Mouse (Mus musculus) megakaryocyte, adult 5-6 weeks (primary cell): Measurements from ENCODE around the gene Klhdc3. TPM values are rescaled to one million over a fixed set of nuclear protein-coding genes. Genes with fewer than 3 reads are reported as not detected.

Experiments
- ATAC-seq: 2 replicates; pipeline ENCODE4 v1.8.0; 2016; ENCODE audit warnings: mild to moderate bottlenecking, inconsistent platforms; ENCODE audit not compliant: poor library complexity, severe bottlenecking
- total RNA-seq, 2 experiments: library from RNA; stranded (forward) in 1 of 2; stranded (reverse) in 1 of 2; fragments of 153-499, 151-499 nt in 1 of 2; fragments of 221-1000, 200-1000 nt in 1 of 2; gene quantifications; 2 replicates each; pipeline versions ENCODE4 v1.2.3 to v1.2.4; 2015 to 2017

Gene Klhdc3
- total RNA-seq, 2 experiments from 2014 or later, result 14.7 to 32.0 TPM

DNA sequence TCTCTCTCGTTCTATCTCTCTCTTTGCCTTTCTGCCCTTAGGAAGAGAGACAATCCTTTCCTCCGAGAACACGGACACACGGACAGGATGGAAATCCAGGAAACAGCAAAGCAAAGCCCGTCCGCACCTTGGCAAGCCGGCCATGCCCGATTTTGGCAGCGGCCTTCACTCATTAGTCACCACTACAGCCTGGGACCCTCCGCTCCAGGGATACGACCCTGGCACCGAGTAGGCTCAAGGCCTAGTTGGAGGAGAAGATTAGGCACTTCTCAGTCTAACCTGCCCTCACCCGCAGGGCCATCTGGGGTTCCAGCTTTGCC lies 52.3 kb downstream of the Klhdc3 start:
- no peak for ATAC-seq

DNA sequence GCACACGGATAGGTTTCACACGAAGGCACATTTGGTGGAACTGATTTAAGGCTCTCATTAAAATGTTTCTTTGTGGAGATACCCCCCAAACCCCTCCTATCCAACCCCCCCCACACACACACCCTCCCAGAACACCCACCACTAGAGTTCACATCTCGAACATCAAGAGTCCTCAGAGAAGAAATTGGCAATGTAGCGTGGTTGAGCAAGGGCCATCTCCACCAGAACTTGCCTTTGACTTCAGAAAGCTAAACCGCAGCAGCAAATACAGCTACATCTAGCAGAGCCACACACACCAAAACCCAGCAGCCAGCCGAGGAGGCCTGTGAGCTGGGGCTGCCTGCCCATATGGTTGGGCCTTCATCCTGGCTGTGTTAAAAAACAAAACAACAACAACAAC lies 53.3 kb downstream of the Klhdc3 start:
- ATAC-seq, result no peak

DNA sequence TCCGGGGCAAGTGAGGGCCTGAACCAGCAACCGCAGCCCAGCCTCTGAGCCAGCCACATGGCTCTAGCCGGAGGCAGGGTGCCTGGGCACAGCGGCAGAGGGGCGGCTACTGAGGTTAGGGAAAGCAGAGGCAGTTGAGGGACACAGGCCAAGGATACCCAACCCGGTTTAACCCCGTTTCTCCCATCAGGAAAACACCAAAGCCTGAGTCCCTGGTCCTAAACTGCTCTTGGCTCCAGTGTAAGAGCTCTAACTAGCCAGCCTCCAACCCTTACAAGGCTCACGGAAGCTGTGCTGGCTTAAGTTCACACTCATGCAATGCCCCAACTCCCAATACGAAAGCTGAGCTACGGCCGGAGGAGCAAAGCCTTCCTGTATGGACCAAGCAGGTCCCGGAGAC lies 56.1 kb downstream of the Klhdc3 start:
- no peak for ATAC-seq

Other genes with a start within 250 kb of the Klhdc3 start
- not detected in 2 replicates for gene Slc22a7, start 242.5 kb downstream of the Klhdc3 start, total RNA-seq (2015)
- not detected in 2 replicates for gene Slc22a7, start 242.5 kb downstream of the Klhdc3 start, total RNA-seq (2017)
- gene Ttbk1, start 193.2 kb downstream of the Klhdc3 start, total RNA-seq (2015), result not detected in 2 replicates
- gene Ttbk1, start 193.2 kb downstream of the Klhdc3 start, total RNA-seq (2017), result 0.04 TPM in 1 of 2 replicates, not detected in the other
- 10.1 and 10.4 TPM in 2 replicates for gene Dnph1, start 184.2 kb downstream of the Klhdc3 start, total RNA-seq (2015)
- 4.3 and 5.9 TPM in 2 replicates for gene Dnph1, start 184.2 kb downstream of the Klhdc3 start, total RNA-seq (2017)
- gene Cul9, start 134.5 kb downstream of the Klhdc3 start, total RNA-seq (2015), result 2.7 and 4.3 TPM in 2 replicates
- gene Cul9, start 134.5 kb downstream of the Klhdc3 start, total RNA-seq (2017), result 1.7 and 4.4 TPM in 2 replicates
- gene Srf, start 124.7 kb downstream of the Klhdc3 start, total RNA-seq (2015), result 28.5 and 34.0 TPM in 2 replicates
- 23.7 and 36.3 TPM in 2 replicates for gene Srf, start 124.7 kb downstream of the Klhdc3 start, total RNA-seq (2017)
- gene Ptk7, start 51.4 kb downstream of the Klhdc3 start, total RNA-seq (2015), result not detected in 2 replicates
- gene Ptk7, start 51.4 kb downstream of the Klhdc3 start, total RNA-seq (2017), result 0.07 and 0.16 TPM in 2 replicates
- gene Klc4, start 34.9 kb downstream of the Klhdc3 start, total RNA-seq (2015), result 3.5 and 4.9 TPM in 2 replicates
- gene Klc4, start 34.9 kb downstream of the Klhdc3 start, total RNA-seq (2017), result 13.1 and 15.0 TPM in 2 replicates
- 46.2 and 67.5 TPM in 2 replicates for gene Mrpl2, start 34.7 kb downstream of the Klhdc3 start, total RNA-seq (2015)
- 42.7 and 53.9 TPM in 2 replicates for gene Mrpl2, start 34.7 kb downstream of the Klhdc3 start, total RNA-seq (2017)
- gene Cul7, start 30.6 kb downstream of the Klhdc3 start, total RNA-seq (2015), result 1.7 and 1.9 TPM in 2 replicates
- 1.9 and 2.4 TPM in 2 replicates for gene Cul7, start 30.6 kb downstream of the Klhdc3 start, total RNA-seq (2017)
- gene Rrp36, start 6.6 kb downstream of the Klhdc3 start, total RNA-seq (2015), result 9.6 and 10.6 TPM in 2 replicates
- gene Rrp36, start 6.6 kb downstream of the Klhdc3 start, total RNA-seq (2017), result 62.2 and 75.0 TPM in 2 replicates
- gene Mea1, start 2.1 kb downstream of the Klhdc3 start, total RNA-seq (2015), result 43.5 and 57.6 TPM in 2 replicates
- gene Mea1, start 2.1 kb downstream of the Klhdc3 start, total RNA-seq (2017), result 68.3 and 81.4 TPM in 2 replicates
- gene Ppp2r5d, start 24.2 kb upstream of the Klhdc3 start, total RNA-seq (2015), result 22.8 and 24.4 TPM in 2 replicates
- 48.9 and 49.7 TPM in 2 replicates for gene Ppp2r5d, start 24.2 kb upstream of the Klhdc3 start, total RNA-seq (2017)
- 7.6 and 8.1 TPM in 2 replicates for gene Pex6, start 30.5 kb upstream of the Klhdc3 start, total RNA-seq (2015)
- 8.1 and 9.7 TPM in 2 replicates for gene Pex6, start 30.5 kb upstream of the Klhdc3 start, total RNA-seq (2017)
- 0.80 and 1.9 TPM in 2 replicates for gene Gnmt, start 48.3 kb upstream of the Klhdc3 start, total RNA-seq (2015)
- gene Gnmt, start 48.3 kb upstream of the Klhdc3 start, total RNA-seq (2017), result 0.89 and 1.1 TPM in 2 replicates
- 35.6 and 39.6 TPM in 2 replicates for gene Cnpy3, start 71.3 kb upstream of the Klhdc3 start, total RNA-seq (2015)
- gene Cnpy3, start 71.3 kb upstream of the Klhdc3 start, total RNA-seq (2017), result 109 and 112 TPM in 2 replicates
- not detected in 2 replicates for gene Ptcra, start 82.8 kb upstream of the Klhdc3 start, total RNA-seq (2015)
- not detected in 2 replicates for gene Ptcra, start 82.8 kb upstream of the Klhdc3 start, total RNA-seq (2017)
- 8.1 and 8.8 TPM in 2 replicates for gene 2310039H08Rik, start 91.7 kb upstream of the Klhdc3 start, total RNA-seq (2015)
- 5.5 and 10.7 TPM in 2 replicates for gene 2310039H08Rik, start 91.7 kb upstream of the Klhdc3 start, total RNA-seq (2017)
- 57.4 and 63.0 TPM in 2 replicates for gene Rpl7l1, start 101.8 kb upstream of the Klhdc3 start, total RNA-seq (2015)
- 78.5 and 81.4 TPM in 2 replicates for gene Rpl7l1, start 101.8 kb upstream of the Klhdc3 start, total RNA-seq (2017)
- 25.2 and 32.4 TPM in 2 replicates for gene Bicral, start 177.6 kb upstream of the Klhdc3 start, total RNA-seq (2015)
- gene Bicral, start 177.6 kb upstream of the Klhdc3 start, total RNA-seq (2017), result 20.3 and 21.1 TPM in 2 replicates
- 8.6 and 13.5 TPM in 2 replicates for gene Tbcc, start 209.8 kb upstream of the Klhdc3 start, total RNA-seq (2015)
- 10.8 and 13.3 TPM in 2 replicates for gene Tbcc, start 209.8 kb upstream of the Klhdc3 start, total RNA-seq (2017)
- gene Prph2, start 229.5 kb upstream of the Klhdc3 start, total RNA-seq (2015), result not detected in 2 replicates
- not detected in 2 replicates for gene Prph2, start 229.5 kb upstream of the Klhdc3 start, total RNA-seq (2017)